Mouse (Mus musculus) B cell, adult 2 months (primary cell): Measurements from ENCODE around the gene Mpst.

ENCODE experiments used
- DNase-seq, 2 experiments: peaks; one replicate each; pipeline ENCODE4 v3.0.0; 2022

Mpst gene

GRCm38 (mm10) chr15:78405098-78405497 lies 1.1 kb upstream of the Mpst start:
- no peak for DNase-seq

- DNase-seq, result peak; percentile 64 to 68
Measured at GRCm38 (mm10) chr15:78405517-78406211, 552 bp upstream of the Mpst start, which contains the start of gene Tst. Gene Tst (minus strand): TSS chr15:78405907.

GRCm38 (mm10) chr15:78409570-78410052 lies 3.4 kb downstream of the Mpst start:
- DNase-seq, result no peak

- no peak for DNase-seq
Measured at GRCm38 (mm10) chr15:78413083-78413718, 7.0 kb downstream of the Mpst start.

- DNase-seq, result no peak
Measured at GRCm38 (mm10) chr15:78413719-78414117, 7.5 kb downstream of the Mpst start.

- no peak for DNase-seq
Measured at GRCm38 (mm10) chr15:78414157-78414556, 7.9 kb downstream of the Mpst start.

- DNase-seq, result no peak
Measured at GRCm38 (mm10) chr15:78416937-78417336, 10.7 kb downstream of the Mpst start.

GRCm38 (mm10) chr15:78420395-78420794 lies 14.2 kb downstream of the Mpst start:
- no peak for DNase-seq

- DNase-seq, result peak; percentile 92 to 93
Measured at GRCm38 (mm10) chr15:78422046-78422956, 16.1 kb downstream of the Mpst start.

- no peak for DNase-seq
Measured at GRCm38 (mm10) chr15:78424507-78424906, 18.3 kb downstream of the Mpst start.

- no peak for DNase-seq
Measured at GRCm38 (mm10) chr15:78425230-78425629, 19.0 kb downstream of the Mpst start.

- DNase-seq, result no peak
Measured at GRCm38 (mm10) chr15:78428391-78429138, 22.3 kb downstream of the Mpst start, which contains the start of gene Kctd17. Gene Kctd17 (plus strand): TSS chr15:78428564.

GRCm38 (mm10) chr15:78429139-78429459 lies 22.9 kb downstream of the Mpst start:
- no peak for DNase-seq

GRCm38 (mm10) chr15:78429871-78430622 lies 23.8 kb downstream of the Mpst start:
- DNase-seq, result no peak

GRCm38 (mm10) chr15:78430874-78431273 lies 24.7 kb downstream of the Mpst start:
- no peak for DNase-seq

- DNase-seq, result no peak
Measured at GRCm38 (mm10) chr15:78431541-78432121, 25.4 kb downstream of the Mpst start.

GRCm38 (mm10) chr15:78434896-78435520 lies 28.8 kb downstream of the Mpst start:
- peak in 1 of 2 experiments; percentile 17 for DNase-seq

- no peak for DNase-seq
Measured at GRCm38 (mm10) chr15:78435681-78436080, 29.5 kb downstream of the Mpst start.

- no peak for DNase-seq
Measured at GRCm38 (mm10) chr15:78436380-78437192, 30.4 kb downstream of the Mpst start.
